Mouse (Mus musculus): Measurements from ENCODE around the gene Tspo2.

The Tspo2 gene

DNA sequence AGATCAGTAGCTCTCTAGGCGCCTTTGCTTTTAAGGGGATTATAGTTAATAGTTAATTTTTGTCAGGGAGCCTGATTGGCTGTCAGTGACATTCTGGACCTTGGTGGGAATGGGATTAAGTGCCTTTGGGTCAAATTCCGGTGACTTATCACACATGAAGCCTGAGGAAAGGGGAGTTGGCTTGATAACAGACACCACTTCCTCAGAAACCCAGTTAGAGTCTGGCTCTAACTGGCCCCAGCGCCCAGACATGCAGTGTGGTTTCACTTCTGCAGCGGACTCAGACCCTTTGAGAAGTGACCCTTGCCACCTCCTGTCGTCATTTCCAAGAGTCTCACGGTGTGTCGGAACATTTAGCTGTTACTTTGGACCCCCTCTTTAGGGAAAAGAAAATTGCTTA lies 33.1 kb downstream of the Tspo2 start:
- CTCF ChIA-PET = no interaction called here

- CTCF ChIA-PET = no interaction called here
Measured at GRCm38 (mm10) chr17:48417521-48417920, 33.8 kb downstream of the Tspo2 start.

- CTCF ChIA-PET = no interaction called here
Measured at GRCm38 (mm10) chr17:48416425-48417195, 34.7 kb downstream of the Tspo2 start.

DNA sequence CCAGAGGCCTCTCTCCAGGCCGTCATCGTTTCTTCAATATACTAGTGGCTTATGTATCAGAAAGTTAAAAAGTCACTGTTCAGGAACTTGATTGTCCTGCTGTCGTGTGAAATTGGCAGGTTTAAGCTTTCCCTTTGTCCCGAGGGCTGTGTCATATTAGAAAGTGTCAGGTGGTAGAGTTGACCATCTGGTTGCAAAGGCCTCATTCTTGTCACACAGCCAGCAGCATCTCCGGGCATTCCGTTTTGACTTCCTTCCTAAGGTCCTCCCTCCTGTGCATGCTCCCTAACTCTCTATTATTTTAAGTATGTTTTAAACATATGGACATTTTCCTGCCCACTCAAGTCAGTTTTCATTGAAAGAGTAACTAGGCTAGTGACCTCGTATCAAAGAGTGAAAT lies 35.3 kb downstream of the Tspo2 start:
- CTCF ChIA-PET = no interaction called here

DNA sequence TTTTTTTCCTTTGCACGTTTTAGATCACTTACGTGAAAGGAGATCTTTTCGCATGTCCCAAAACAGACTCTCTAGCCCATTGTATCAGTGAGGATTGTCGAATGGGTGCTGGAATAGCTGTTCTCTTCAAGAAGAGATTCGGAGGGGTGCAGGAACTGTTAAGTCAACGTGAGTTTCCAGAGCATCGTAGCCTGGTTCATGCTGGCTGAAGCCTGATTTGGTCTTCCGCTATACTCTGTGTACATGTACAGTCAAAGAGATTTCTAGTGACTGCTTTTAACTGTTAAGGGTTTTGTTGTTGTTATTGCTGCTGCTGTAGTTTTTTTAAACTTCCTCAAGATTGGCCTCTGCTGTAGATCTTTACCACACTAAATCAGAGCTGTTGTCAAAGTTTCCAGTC lies 40.1 kb downstream of the Tspo2 start:
- CTCF ChIA-PET = interaction anchor here (0.7 to 1.0 kb wide), 2 partner anchors 15 to 1661 kb away, joined by 3 to 9 read pairs; no protein-coding TSS in a partner anchor

DNA sequence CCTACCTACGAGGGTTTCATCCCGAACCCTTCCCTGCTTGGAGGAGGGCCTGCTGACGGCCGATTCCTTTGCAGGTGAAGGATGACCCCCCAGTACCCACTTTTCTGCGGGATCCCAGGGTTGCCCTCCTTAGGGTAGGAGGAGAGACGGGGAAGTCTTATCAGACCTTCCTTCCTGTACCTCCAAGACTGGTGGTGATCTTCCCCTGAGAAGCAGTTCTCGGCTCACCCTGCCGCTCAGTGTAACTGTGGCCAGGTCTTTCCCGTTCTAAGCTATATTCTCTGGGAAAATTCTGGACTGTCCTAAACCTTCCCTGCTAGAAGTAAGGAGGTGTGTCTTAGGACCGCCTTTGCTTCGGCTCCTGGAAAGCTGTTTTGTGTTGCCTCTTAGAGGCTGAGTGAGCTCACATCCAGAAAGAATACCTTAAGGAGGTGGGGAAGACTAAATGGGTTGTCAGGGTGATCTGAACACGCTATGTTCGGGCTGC lies 41.0 kb downstream of the Tspo2 start:
- CTCF ChIA-PET = interaction anchor here (1.0 kb wide), 1 partner anchor 16 kb away, joined by 3 read pairs; no protein-coding TSS in a partner anchor

DNA sequence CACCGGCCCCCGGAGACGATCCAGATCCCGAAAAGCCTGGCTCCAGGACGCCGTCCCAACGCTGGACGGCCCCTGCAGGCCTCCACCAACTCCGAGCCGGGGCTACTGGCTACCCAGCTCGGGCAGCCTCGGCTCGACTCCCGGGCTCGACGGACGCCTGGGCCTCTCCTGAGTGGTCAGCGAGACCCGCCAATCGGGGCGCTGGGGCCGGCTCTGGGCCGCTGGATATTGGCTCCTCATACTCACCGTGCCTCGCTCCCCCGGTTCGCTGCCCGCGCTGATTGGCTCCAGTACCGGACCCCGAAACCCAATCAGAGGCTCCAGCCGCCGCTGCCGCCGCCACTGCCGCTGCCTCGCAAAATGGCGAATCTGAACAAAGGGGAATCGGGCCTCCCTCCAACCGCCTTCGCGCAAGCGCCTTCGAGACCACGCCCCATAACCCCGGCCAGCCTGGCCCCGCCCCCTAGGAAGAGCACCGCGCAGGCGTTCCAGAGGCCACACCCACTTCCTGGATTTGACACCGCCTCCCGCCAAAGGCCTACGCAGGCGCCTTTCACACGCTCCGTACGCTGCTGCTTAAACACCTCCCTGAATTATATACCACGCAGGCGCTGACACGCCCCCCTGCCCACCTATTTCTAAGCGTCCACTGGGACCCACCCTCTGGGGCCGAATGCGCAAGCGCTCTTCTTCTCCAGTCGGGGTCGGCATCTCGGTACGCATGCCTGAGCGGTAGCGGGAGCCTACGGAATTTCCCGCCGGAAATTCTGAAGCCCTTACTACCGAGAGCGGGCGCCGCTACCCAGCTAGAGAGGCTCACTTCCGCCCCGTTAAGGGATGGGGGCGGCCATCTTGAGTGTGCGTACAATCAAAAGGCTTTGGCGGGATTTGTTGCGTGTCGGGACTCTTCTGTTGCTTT lies 41.7 kb downstream of the Tspo2 start, which contains the start of the genes Nfya and Oard1:
Nfya (minus strand) TSS at position 527 of the 919 bp plus-strand sequence.
Oard1 (plus strand) TSS at position 635 of the 919 bp plus-strand sequence.
- CTCF ChIA-PET = no interaction called here

DNA sequence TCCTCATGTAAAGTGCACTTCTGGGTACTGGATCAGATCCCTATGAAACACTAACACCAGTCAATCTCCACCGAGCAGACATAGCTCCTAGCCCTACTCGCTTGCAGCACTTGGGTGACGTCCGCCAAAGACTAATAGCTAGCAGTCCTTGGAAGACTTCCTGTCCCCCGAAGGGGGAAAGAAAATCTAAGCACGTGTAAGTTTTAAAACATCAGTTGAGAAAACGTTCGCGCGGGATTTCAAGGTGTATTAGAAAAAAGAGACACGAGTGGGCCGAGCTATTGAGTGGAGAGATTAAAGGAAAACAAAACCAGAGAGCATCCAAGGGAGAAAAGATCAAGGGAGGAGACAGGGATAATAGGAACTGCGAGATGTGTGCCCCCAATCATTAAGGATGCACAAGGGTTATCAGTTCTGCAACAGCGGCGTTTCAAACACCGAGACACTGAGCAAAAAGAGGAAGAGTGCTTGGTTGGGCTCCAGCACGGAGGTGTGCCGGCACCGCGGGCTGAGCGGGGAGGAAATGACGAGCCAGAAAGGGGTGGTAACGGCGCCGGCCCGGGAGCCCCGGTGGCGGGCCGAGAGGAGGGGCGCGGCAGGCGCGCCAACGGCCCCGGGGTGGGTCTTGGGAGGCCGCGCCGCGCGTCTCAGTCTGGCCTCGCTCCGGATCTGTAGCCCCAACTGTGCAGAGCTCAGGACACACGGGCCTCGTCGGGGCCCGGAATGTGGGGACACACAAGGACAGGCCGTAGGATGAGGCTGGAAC lies 42.6 kb downstream of the Tspo2 start:
- CTCF ChIA-PET = no interaction called here

DNA sequence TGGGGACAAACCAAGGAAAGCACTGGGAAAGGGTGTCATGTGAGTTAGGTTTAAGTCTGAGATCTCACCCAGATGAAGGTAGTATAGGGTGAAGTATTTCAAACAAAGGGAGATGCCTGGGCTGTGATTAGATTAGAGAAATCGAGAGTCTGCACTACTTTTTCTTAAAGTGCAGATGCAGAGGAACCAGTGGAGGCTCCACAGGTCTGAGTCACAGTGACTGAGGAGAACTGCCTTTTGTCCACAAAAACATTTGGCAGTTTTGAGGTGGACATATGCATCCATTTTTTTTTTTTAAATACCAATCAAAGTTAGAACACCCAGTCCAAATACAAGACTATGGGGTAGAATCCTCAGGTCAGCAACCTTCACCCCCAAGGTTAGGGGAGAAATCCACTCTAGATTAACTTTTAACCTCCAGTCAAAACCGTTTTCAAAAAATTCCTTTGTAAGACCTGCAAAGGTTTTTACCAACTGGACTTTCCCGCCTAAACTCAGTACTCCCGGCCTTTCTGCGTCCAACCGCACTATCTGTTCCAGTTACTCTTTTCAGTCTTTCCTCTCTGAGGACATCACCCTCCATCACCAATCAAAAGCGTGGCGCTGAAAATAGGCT lies 43.3 kb downstream of the Tspo2 start:
- CTCF ChIA-PET = interaction anchor here (1.8 kb wide), 1 partner anchor 11 kb away, joined by 6 read pairs; no protein-coding TSS in a partner anchor

- CTCF ChIA-PET = interaction anchor here (0.7 to 1.8 kb wide), 3 partner anchors 10 to 1677 kb away, joined by 3 to 6 read pairs (median 3); no protein-coding TSS in a partner anchor
Measured at GRCm38 (mm10) chr17:48407154-48407553, 44.2 kb downstream of the Tspo2 start.

DNA sequence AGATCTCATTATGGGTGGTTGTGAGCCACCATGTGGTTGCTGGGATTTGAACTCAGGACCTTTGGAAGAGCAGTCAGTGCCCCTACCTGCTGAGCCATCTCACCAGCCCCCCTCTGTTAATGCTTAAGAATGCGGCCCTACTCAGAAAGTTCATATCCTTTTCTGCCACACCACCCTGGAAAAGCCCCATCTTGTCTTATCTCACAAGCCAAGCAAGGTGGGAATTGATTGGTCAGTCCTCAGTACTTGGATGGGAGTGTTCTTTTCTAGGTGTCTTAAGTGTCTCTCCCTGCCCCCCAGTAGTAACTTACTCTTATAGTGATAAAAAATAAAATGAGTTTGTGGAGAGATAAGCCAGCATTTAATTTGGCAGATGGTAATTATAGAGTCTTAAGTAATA lies 46.6 kb downstream of the Tspo2 start:
- CTCF ChIA-PET = no interaction called here

DNA sequence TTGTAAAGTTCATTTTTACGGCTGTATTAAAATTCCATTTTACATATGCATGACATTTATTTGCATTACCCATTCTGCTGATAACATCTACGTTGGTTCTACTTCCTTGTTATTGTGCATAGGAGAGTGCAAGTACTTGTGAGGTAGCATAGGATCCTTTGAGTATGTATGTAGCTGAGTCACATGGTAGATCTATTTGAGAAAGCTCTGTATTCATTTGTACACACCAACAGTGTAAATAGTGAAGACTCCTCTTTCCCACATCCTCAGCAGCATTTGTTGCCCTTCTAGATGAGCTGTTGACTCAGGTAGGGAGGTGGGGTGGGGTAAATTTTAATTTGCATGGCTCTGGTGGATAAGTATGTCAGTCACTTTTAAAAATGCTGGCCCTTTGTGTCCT lies 47.5 kb downstream of the Tspo2 start:
- CTCF ChIA-PET = no interaction called here

DNA sequence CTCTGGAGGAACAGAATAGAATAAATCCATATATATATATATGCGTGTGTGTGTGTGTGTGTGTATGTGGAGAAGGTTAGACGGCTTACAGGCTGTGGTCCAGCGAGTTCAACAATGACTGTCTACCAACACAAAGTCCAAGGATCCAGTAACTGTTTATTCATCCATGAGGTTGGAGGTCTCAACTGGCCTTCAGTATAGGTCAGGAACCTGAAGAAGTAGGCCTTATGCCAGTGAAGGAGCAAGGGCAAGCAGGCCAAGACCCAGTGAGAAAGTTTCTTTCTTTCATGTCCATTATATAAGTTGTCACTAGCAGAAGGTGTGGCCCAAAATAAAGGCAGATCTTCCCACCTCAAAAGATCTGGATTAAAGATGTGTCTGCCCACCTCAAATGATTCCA lies 48.6 kb downstream of the Tspo2 start:
- CTCF ChIA-PET = no interaction called here

- CTCF ChIA-PET = no interaction called here
Measured at GRCm38 (mm10) chr17:48401710-48402109, 49.6 kb downstream of the Tspo2 start.
